Mouse (Mus musculus): ENCODE measurements around the gene Cys1.
"Not testable (repeated sequence)": the region's sequence is repeated elsewhere in the genome, so short reads cannot be mapped to it uniquely, and the experiment has no call there.

The Cys1 gene

GRCm38 (mm10) chr12:24681286-24682023 is at the start of gene Cys1:
TSS of gene Cys1 (minus strand) at chr12:24681813.
- peak; percentile 78 to 93 for DNase-seq

DNA sequence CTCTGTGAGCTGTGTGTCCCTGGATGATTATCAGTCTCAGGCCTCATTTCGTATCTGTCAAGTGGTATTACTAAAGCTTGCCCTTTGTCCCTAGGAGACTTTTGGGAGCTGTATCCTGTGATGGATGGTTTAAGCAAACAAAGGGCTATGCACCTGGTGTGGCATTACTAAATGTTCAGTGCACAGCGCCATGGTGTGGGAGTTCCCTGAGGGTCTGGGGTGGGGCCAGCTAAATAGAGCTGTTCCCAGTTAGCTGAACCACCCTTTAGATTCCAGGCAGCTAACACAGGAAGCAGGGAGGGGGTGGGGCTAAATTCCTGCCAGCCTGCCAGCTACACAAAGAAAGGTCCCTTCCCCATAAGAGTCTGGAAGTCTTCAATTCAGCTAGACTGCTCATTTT is 42.8 kb upstream of the Cys1 start:
- DNase-seq: peak; percentile 24 to 44

- DNase-seq: no peak
Observed at GRCm38 (mm10) chr12:24723859-24724258, 42.2 kb upstream of the Cys1 start.

- no peak for DNase-seq
Observed at GRCm38 (mm10) chr12:24723434-24723833, 41.8 kb upstream of the Cys1 start.

DNA sequence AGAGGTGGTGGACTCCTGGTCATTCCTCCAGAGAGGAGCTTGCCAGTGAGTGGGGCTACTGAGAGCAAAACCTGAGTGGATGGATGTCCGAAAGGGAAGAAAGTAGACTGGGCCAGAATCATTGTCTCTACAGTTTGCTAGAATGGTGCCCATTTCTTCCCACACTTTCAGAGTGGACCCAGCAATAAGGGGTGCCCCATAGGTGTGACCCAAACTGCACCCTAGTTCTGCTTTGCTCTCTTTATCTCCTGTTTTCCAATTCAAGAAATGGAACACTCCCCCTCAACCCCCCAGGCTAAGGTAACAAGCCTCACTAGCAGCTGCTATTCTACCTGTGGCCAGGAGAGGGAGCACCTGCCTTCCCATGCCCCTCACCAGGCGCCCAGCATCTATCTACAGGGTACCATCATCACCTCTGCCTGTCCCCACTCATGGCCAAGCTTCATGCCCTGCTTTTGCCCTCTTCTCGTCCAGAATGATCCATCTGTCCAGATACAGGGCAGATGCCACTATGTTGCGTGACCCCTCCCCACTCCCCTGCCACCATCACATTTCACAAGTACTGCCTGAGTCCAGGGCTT is 35.2 kb upstream of the Cys1 start:
- peak; percentile 45 to 53 for DNase-seq

DNA sequence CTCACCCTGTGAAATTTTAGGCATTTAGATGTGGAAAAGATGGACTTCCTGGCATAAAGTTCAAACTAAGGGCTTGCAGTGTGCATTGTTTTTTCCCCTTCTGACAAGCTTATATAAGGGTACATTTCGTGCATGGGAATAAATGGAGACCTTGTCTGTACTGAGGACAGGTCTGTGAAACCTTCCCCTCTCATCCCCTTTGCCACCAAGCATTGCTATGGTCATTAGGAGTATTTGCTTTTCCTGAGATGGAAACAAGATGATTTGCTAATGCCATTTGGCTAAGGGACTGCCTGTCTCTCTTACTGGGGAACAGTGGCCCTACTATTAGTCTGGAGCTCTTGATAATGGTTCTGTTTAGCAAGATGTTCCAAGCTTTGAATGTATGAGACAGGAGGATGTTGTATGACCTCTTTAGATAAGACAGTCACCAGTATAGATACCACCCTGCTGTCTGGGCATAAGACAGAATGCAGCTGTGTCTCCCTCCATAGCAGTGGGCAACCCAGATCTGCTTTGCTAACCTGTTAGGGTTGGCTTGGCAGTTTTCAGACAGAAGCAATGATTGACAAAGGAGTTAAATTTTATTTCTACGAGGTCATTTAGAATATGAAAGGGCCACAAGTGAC is 33.8 kb upstream of the Cys1 start:
- DNase-seq: no peak

- DNase-seq: no peak
Observed at GRCm38 (mm10) chr12:24714579-24715255, 33.1 kb upstream of the Cys1 start.

DNA sequence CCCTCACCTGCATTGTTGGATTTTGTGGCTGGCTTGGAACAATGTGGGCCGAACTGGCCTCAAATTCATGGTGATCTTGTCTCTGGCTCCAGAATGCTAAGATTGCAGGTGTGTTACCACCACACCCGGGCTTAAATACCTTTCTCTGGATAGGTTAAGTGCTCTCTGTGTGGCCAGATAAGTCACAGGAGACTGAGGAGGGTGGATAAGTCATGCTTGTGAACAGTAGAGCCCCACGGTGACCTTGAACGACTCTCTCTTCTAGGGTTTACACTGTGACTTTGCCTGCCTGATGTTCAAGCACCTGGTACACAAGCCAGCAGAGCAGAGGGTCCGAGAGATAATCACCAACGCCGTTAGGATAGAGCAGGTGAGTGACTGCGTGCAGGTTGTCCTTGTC is 30.8 kb upstream of the Cys1 start:
- DNase-seq: no peak

GRCm38 (mm10) chr12:24710672-24711071 is 29.1 kb upstream of the Cys1 start:
- DNase-seq: no peak

GRCm38 (mm10) chr12:24709831-24710508 is 28.4 kb upstream of the Cys1 start:
- DNase-seq: peak; percentile 58 to 68

GRCm38 (mm10) chr12:24709409-24709808 is 27.8 kb upstream of the Cys1 start:
- peak in 1 of 2 experiments; percentile 52 for DNase-seq

DNA sequence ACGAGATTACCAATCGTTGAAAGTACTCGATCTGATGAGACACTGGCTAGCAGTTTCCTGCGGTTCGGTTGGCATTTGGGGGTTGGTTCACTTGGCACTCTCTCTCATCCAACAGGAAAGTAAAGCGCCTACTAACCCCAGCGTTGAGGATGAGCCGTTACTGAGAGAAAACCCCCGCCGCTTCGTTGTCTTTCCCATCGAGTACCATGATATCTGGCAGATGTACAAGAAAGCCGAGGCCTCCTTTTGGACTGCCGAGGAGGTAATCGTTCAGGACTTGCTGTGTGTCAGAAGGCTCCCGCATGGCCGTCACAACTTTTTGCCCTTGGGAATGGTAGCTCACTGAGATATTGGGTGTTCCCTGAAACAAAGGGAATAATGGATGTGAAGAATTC is 27.2 kb upstream of the Cys1 start:
- DNase-seq: no peak

DNA sequence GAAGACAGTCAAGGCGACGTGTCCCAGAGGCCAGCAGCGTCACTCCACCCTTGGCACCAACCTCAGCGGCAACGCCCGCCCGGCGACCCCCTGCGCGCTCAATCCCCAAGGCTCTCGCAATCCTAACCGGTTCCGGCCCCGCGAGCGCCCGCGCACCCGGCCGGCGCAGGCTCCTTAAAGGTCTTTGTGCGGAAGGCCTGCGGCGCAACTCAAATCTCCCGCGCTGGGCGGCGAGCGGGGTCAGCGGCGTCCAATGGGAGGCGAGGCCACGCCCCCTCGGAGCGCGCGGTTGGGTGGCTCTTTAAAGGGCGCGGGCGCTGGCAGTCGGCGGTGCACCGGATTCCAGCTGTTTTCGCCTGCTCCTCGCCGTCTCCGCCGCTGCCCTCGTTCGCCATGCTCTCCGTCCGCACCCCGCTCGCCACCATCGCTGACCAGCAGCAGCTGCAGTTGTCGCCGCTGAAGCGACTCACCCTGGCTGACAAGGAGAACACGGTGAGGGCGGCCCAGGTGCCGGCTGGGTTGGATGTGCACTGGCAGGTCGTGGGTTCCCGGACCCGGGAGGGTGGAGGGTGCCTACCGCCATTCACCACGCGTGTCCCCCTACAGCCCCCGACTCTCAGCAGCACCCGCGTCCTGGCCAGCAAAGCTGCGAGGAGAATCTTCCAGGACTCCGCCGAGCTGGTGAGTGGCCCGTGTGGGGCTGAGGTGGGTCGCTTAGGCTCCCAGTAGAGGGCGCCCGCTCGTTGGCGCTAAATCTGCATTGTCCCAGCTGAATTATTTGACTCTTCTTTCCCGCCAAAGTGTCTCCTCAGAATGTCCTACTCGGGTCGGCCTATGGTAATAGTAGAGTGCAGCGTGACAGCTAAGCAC is 26.6 kb upstream of the Cys1 start, which contains the start of gene Rrm2:
TSS of gene Rrm2 (plus strand) at position 288 of the 870 bp plus-strand sequence.
- peak; percentile 97 for DNase-seq

DNA sequence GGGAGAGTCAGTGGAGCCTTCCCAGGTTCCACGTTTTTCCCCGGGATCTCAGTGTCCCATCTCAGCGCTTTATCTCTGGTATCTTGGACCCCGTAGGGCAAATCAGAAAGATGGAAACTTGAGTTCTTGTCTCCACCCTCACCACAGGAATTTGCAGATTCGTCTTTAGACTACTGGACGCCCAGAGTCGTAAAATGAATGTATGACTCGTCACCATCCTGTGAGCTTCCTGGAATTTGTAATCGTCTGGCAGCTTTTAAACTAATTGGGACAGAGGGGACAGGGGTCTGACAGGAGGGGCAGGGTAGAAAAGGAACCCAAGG is 25.8 kb upstream of the Cys1 start:
- DNase-seq: no peak

DNA sequence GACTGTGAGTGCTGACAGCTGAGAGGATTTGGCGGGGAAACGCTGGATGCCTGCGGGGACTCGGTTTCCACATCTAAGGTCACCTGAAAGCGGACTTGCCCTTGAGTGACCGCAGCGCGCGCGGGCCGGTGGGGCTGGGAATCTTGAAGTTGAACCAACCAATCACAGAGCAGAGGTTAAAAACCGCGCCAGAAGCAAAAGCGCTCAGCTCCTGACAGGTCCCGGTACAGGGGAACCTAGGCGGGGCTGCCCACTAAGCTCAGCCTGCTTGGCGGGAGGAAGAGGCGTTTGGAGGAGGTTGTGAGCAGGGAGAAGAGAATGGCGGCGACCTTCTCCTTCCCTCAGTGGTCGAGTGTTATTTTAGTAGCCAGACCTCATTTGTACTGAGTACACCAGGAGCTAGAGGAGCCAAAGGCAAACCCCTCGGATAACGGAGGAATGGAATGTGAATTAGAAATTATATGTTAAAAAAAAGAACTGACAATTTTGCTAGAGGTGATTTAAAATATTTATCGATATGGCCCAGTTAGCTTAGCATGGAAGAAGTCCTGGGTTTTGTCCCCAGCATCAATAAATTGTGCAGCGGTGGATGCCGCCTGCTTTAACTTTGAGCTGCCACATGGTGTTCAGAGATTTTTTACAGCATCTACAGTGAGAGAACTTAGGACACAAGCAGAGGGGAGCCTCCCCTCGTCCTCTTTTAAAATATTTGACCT is 25.3 kb upstream of the Cys1 start:
- DNase-seq: peak; percentile 64 to 87

GRCm38 (mm10) chr12:24705502-24706263 is 24.1 kb upstream of the Cys1 start:
- DNase-seq: peak in 1 of 2 experiments; percentile 78

- no peak for DNase-seq
Observed at GRCm38 (mm10) chr12:24703013-24703412, 21.4 kb upstream of the Cys1 start.

GRCm38 (mm10) chr12:24701621-24702020 is 20.0 kb upstream of the Cys1 start:
- DNase-seq: not testable (repeated sequence)

GRCm38 (mm10) chr12:24699578-24699977 is 18.0 kb upstream of the Cys1 start:
- no peak for DNase-seq

- no peak for DNase-seq
Observed at GRCm38 (mm10) chr12:24698514-24698913, 16.9 kb upstream of the Cys1 start.
